Mouse (Mus musculus) v-Abl transformed pro-B cells (cell line): ENCODE results near the gene Rassf1.

Experiments used
- in situ Hi-C, 2 experiments: fragments of 400-800 bp; cut with MboI; formaldehyde crosslinking; loops; one replicate each; pipeline ENCODE4 v1.15.1; 2025; ENCODE audit not compliant: unreplicated experiment in 2 of 2

Rassf1 gene

DNA sequence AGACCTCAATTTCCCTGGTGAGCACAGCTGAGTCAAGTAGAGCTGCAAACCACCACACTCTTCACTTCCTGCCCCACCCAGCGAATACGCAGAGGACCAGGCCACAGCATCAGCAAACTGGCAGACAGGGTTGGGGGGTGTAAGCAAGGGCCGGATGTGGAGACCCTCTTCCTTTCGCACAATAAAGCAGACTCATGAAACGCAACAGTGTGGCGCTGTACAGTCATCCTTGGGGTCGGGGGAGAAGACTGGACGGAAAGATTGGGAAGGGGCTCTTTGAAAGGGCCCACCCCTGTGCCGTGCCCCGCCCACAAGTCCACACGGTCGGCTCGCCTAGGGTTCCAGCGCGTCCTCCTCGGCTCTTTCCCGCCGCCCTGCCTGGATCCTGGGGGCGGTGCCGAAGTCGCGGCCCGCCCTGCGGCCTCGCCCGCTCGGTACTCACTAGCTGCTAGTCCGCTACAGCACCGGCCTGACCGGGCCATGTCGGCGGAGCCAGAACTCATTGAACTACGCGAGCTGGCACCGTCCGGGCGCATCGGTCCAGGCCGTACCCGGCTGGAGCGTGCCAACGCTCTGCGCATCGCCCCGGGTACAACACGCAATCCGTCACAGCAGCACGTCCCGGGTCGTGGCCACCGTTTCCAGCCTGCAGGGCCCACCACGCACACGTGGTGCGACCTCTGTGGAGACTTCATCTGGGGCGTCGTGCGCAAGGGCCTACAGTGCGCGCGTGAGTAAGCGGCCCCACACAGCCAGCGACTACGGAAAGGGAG lies at the start of gene Rassf1:
Gene Rassf1 (plus strand): TSS at position 439 of the 773 bp plus-strand sequence.
- in situ Hi-C loops, result loop anchor here in 1 of 2 experiments (25.0 kb wide), 1 partner anchor 1364 kb away; the partner anchor contains the start of gene Ppm1m

DNA sequence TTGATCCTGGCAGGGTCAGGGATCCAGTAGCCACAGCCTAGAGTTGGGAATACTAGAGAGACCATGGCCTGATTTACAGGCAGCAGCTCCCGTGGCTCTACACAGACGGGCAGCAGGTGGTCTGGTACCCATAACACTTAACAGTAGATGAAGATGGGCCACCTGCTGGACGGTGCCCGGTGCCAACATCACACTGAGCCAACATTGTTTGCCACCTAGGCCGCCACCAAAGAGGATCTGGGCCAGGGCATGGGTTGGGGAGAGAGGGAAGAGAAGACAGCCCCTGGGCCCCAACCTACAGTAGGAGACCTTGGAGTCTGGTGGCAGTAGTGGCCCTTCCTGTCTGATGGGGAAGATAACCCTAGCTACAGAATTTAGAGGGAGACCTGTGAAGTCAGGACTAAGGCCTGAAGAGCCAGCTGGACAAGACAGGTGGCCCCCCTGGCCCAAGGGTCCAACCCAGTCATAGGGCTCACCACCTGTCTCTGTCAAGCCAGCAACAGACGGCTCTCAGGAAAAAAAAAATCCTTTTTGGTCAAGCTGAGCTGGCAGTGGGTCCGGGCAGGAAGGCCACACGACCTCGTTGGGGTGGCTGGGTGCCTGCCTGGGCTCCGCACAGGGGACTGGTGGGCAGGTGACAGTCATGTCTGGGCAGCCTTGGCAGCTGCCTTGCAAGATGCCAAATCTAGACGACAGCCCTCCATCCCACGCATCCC lies 49.1 kb upstream of the Rassf1 start:
- in situ Hi-C loops, result loop anchor here (25.0 kb wide), 1 partner anchor 265 kb away; the partner anchor contains the start of gene Dock3 (in 2 of the 2)

DNA sequence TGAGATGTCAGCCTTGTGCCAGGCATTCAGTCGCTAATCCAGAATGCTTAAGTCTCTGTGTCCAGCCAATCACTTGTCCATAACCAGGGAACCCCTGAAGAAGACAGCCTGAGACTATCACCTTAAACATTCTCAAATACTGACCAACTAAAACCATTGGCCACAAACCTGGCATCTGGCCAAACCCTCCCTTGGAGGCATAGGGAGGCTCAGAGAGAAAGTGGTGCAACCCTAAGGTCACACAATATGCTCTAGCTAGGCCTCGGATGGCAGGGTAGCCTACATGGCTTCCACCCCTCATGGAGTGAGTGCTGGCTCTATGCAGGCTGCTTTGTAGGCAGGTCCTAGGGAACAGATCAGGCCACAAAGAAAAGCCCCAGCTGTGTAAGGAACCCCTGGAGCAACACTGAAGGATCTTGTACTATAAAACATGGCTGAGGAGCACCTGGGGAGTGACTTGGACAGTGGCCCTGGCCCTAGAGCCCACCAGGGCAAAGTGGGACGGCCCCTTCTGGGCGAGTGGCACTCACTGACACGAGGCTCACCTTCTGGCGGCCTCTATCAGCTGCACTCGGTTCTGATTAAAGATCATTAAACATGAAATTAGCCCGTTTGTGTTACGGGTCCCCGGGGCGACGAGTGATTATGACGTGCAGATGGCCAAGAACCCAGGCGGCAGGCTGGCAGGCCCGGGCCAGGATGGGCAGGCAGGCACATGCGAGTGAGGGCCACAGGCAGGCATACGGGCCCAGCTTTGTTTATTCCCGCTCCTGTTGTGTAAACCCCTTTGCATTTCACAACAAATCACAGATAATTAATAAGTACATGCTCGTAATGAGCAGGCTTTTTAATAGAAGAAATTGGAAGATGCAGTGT lies 46.5 kb upstream of the Rassf1 start:
- in situ Hi-C loops, result loop anchor here (25.0 kb wide), 1 partner anchor 268 kb away; the partner anchor contains the start of gene Dock3 (in 2 of the 2)

DNA sequence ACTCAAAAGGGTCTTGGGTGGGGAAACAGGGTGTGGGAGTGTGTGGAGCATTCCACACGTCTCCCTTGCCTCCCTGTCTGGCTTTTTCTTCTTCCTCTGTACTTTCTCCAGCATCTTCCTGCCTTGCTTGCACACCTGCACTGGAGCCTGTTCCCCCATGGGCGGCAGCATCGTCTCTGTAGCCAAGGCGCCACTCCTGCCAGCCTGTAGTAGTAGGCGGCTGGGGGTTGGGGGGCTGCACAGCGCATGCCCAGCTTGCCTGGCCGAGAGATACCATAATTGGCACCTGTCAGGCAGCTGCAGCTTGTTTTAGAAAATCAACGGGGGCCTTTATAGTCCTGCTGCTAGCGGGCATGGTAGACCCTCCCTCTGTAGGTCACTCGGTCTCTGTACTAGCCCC lies 43.1 kb upstream of the Rassf1 start:
- in situ Hi-C loops, result loop anchor here (25.0 kb wide), 1 partner anchor 271 kb away; the partner anchor contains the start of gene Dock3 (in 2 of the 2)

DNA sequence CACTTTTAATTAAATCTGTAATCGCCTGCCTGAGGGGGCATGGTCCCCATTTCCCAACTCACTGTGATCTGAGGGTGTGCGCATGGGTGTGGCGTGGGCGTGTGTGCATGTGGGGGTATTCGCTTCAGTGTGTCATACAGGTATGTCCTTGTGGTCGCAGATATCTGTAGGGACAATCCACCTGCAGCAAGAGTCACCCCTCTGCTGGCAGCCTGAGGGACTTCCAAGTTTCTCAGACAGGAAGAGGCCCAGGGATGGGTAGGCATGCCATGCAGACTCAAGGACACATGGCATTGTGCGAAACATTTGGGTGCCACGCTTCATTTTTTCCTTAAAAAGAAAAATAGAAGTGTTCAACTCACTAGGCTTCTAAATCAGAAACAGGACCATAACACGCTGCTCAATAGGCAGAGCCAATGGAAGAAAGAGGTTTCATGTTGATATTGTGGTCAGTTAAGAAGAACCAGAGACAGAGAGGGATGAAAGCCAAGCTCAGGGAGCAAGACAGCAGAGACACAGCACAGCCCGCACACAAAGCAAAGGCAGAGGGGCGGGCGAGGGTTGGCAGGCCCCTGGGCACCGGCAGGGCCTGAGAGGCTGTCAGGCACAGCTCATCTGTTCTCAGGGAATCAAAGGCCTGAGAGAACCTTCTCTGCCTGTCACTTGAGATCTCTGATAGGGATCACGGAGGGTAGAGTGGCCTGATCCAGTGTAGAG lies 40.8 kb upstream of the Rassf1 start:
- in situ Hi-C loops, result loop anchor here (5.0 to 25.0 kb wide), 5 partner anchors 143 to 608 kb away; partner anchors contain the start of gene Dock3 (in 2 of the 2)

DNA sequence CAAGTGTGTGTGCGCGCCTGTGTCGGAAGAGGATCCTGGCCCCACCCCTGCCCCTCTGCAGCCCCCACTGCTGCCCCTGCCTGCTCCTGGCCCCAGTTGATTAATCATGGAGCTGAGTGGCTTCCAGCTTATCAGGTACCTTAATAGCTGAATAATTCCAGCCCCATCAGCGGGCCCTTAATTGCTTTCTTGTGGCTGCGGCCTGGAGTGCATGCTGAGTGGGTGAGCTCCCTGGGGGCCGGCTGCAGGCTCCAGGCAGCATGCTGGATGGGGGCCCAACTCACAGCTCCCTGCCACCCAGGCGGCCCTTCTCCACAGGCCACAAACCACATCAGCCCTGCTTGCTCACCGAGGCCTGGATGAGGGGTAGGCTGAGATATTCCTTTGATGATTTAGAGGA lies 39.9 kb upstream of the Rassf1 start:
- in situ Hi-C loops, result loop anchor here (5.0 to 25.0 kb wide), 5 partner anchors 144 to 609 kb away; partner anchors contain the start of gene Dock3 (in 2 of the 2)

DNA sequence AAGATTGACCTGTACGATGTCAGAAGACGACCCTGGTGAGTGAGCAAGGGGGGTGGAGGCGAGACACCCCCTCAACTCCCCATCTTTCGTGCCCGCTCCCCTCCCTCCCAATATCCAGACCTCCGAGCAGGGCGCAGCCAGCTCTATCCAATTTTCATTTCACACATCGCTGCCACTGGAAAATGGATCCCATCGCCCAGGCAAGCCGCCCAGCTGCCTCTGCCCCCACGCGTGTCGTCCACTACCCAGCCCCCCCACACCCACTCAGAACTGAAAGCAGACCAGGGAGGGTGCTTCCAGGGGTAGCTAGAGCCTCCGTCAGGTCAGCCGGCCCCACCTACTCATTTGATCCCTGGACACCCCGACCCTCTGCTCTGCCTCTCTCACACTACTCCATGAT lies 39.0 kb upstream of the Rassf1 start:
- in situ Hi-C loops, result loop anchor here (5.0 to 25.0 kb wide), 5 partner anchors 145 to 610 kb away; partner anchors contain the start of gene Dock3 (in 2 of the 2)

DNA sequence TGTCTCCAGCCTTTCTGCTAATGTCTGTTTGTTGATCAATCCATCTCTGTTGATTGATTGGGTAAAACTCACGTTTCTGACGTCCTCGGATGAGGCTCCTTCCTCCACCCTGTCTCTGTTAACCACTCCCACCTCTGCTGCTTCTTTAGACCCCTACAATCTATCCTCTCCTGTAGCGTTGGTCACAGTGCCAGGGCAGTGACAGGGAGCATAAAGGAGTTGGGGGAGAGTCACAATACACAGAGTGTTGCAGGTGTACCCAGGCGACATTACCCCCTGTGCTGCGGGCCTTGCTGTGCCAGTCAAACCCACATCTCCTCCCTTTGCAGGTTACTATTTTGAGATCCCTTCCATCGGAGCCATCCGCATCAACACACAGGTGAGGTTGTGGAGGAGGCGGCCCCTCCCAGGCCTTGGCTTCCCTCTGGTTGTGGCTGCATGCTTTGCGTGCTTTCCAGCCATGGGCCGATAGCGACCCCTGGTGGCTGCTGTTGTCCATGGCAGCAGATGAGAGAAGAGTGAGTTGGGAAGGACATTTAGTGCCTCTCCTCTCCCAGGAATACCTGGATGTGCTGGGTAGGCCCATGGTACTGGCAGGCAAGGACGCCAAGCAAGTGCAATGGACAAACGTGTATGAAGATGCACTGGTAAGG lies 36.9 kb upstream of the Rassf1 start:
- in situ Hi-C loops, result loop anchor here (5.0 to 25.0 kb wide), 5 partner anchors 147 to 612 kb away; partner anchors contain the start of gene Dock3 (in 2 of the 2)

DNA sequence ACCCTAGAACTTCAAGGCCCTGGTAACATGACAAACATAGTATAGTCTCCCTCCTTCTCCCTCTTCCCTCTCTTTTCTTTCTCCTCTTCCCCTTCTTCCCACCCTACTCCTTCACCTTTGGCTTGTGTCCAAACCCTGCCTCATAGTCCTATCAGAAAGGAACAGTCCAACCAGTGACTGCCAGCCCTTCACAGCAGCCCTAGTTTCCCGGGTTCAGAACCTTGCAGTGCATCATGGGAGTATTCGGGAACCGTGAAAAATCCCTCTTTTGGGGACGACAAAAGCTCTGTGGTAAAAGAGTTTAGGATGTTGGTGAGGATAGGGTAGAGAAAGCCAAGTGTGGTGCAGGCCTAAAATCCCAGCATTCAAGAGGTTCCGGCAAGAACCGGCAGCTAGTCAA lies 31.0 kb upstream of the Rassf1 start:
- in situ Hi-C loops, result loop anchor here (10.0 to 25.0 kb wide), 2 partner anchors 283 to 846 kb away; partner anchors contain the start of gene Dock3 (in 2 of the 2)

DNA sequence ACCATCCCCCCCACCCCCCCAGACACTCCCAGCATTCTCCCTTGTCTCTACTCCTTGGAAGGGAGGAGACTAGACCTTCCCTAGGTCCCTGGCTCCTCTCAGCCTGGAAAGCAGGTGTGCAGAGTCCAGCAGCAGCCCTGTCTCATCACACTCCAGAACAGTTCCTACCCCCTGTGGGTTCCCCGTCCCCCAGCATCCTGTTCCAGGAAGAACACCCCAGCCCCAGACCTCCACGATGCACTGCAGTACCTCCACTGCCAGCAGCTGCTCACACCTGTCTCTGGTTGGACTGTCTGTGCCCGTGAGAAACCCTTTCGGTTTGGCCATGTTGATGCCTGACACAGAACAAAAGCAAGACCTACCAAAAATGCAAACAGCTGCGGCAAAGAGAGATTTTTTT lies 30.2 kb upstream of the Rassf1 start:
- in situ Hi-C loops, result loop anchor here (10.0 to 25.0 kb wide), 2 partner anchors 284 to 846 kb away; partner anchors contain the start of gene Dock3 (in 2 of the 2)

DNA sequence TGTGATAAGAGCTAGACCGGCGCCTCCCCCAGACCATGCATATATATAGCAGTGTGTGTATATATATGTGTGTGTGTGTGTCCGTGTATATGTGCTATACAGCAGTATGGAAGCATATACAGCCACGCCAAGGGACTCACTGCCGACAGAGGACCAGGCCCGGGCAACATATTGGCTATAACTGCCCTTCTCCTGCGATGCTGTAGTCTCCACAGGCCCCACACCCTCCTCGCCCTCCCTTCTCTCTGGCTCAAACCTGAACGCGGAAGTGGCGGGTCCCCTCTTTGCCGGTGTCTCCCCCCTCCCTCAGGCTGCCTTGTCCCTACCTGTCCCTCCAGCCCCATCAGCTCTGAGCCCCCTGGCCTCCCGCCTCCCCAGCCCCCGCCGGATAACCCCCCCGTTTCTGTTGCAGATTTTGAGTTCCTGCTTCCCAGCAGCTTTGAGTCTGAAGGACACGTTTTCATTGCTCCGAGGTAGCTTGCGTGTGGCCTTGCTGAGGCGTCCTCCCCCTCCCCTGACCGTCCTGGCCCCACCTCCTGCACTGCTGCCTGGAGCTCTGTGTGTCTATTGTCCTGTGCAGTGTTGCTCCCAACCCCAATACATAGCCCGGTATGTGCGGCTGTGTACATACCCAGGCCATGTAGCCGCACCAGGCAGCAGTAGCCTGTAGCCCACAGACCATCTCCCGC lies 29.5 kb upstream of the Rassf1 start:
- in situ Hi-C loops, result loop anchor here (10.0 to 25.0 kb wide), 2 partner anchors 285 to 847 kb away; partner anchors contain the start of gene Dock3 (in 2 of the 2)

DNA sequence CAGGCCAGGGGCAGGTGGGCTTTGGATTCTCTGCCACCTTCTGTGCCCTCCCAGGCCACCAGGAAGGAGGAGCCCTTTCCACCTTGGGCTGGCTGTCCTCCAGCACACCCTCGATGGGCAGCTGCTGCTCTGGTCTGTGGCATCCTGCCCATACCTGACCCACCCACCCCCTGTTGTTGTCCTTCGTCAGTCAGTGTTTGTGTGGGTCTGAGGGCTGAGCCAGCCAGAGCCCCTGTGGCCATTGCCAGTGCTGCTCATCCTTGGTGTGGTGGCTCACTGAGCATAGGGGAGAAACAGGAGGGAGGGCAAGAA lies 29.0 kb upstream of the Rassf1 start:
- in situ Hi-C loops, result loop anchor here (10.0 to 25.0 kb wide), 2 partner anchors 285 to 848 kb away; partner anchors contain the start of gene Dock3 (in 2 of the 2)

DNA sequence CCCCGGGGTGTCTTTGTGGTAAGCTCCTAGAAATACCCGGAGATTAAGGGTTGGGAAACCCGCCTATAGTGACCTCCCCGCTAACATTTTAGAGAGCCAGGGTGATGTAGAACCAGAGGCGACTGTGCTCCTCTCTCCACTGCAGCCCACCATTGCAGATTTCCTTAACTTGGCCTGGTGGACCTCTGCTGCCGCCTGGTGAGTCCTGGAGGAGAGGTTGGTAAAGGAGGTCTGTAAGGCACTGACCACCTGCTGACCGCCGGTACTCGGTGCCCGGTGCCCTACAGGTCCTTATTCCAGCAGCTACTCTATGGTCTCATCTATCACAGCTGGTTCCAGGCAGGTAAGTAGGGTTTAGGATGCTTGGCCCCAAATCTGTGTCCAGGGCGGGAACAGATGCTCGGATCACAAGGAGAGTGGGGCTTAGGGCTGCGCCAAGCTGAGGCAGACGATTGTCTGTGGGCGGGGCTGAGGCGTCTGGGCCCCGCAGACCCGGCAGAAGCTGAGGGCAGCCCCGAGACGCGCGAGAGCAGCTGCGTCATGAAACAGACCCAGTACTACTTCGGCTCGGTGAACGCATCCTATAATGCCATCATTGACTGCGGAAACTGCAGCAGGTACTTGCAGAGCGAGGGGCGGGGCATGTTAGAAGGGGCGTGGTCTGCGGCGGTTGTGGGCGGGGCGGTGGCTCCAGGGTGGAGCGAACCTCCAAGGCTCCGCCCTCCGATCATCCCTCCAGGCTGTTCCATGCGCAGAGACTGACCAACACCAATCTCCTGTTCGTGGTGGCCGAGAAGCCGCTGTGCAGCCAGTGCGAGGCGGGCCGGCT lies 24.9 kb upstream of the Rassf1 start:
- in situ Hi-C loops, result loop anchor here (10.0 to 25.0 kb wide), 3 partner anchors 852 to 1561 kb away; partner anchors contain the start of genes Ccdc51 (in 1 of the 2), Glyctk (in 1 of the 2), Plxnb1 (in 1 of the 2) and Tma7 (in 1 of the 2)

DNA sequence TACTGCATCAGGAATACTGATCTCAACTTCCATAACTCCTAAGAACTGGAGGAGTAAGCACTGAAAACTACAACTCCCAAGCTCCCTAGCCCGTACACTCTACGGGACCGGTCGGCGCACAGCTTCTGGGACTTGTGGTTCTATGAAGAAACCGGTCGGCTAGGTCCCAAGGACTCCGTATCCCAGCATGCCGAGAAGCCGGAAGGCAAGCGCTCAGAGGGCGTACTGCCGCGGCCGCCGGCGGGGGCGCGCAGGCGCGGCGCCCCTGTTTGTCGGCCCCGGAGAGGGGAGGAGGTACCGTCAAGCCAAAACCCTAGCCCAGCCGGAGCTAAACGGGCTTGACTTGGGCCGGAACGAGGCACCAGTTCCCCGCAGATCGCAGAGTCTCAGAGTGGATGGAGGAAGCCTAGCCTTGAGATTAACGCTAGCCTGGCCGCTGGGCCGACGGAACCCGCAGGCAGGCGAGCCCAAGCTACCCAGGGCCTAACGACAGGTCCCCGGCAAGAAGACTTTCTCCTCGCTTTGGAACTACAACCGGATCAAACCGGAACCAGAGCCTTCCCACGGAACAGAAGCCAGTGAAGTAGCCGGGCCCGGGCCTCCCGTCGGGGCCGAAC lies 17.5 kb upstream of the Rassf1 start, which contains the start of gene Tmem115:
Gene Tmem115 (plus strand): TSS at position 155 of the 617 bp plus-strand sequence.
- in situ Hi-C loops, result loop anchor here (10.0 to 25.0 kb wide), 4 partner anchors 239 to 1553 kb away; partner anchors contain the start of genes Ccdc51 (in 1 of the 2), Cish (in 1 of the 2), Glyctk (in 1 of the 2) and Manf (in 1 of the 2)

DNA sequence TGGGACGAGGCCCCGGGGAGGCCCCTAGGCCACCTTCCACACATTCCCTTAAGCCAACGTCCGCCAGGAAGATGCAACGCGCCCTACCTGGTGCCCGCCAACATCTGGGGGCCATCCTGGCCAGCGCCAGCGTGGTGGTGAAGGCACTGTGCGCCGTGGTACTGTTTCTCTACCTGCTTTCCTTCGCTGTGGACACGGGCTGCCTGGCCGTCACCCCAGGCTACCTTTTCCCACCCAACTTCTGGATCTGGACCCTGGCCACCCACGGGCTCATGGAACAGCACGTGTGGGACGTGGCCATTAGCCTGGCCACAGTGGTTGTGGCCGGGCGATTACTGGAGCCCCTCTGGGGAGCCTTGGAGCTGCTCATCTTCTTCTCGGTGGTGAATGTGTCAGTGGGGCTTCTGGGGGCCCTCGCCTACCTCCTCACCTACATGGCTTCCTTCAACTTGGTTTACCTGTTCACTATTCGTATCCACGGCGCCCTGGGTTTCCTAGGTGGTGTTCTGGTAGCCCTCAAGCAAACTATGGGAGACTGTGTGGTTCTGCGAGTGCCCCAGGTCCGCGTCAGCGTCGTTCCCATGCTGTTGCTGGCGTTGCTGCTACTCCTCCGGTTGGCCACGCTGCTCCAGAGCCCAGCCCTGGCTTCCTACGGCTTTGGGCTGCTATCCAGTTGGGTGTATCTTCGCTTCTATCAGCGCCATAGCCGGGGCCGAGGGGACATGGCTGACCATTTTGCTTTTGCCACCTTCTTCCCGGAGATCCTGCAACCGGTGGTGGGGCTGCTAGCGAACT lies 16.8 kb upstream of the Rassf1 start:
- in situ Hi-C loops, result loop anchor here (10.0 to 25.0 kb wide), 4 partner anchors 240 to 1553 kb away; partner anchors contain the start of genes Ccdc51 (in 1 of the 2), Cish (in 1 of the 2), Glyctk (in 1 of the 2) and Manf (in 1 of the 2)
